Mouse (Mus musculus): ENCODE measurements around the gene Ybey.

GRCm38 (mm10) chr10:76505865-76506264 is 37.0 kb upstream of the Ybey start:
- no peak for TF ChIP-seq CTCF (IDR thresholded peaks at IDR 0.05; ENCODE audit: low read depth, low read length)
- no peak for TF ChIP-seq POLR2A (IDR thresholded peaks at IDR 0.05; ENCODE audit: extremely low read depth, insufficient read depth, low read length)

Data from liver, adult 2 months (tissue).